Mouse (Mus musculus): ENCODE data around the gene Trim69.

GRCm38 (mm10) chr2:122125680-122126572, 34.6 kb upstream of the Trim69 start:
- TF ChIP-seq CTCF (IDR thresholded peaks at IDR 0.05; ENCODE audit: extremely low read depth, insufficient read length, insufficient replicate concordance, low read depth, low read length) (no peak), POLR2A (IDR thresholded peaks at IDR 0.05; ENCODE audit: low read depth, low read length) (no peak)
